Mouse (Mus musculus): ENCODE measurements at regions not wholly inside any gene's neighbourhood (a gene's known extent, or its start where the extent isn't known, plus 50 kb on each side); places are given as distances from the start of the nearest gene placed in this dataset.

GRCm38 (mm10) chr5:75826283-75827098, 151.8 kb downstream of the Kdr start:
- DNase-seq = peak; percentile 28

- DNase-seq = no peak
Observed at GRCm38 (mm10) chr5:75825576-75825975, 152.7 kb downstream of the Kdr start.

- no peak for DNase-seq
Observed at GRCm38 (mm10) chr5:75824660-75825059, 153.6 kb downstream of the Kdr start.

- DNase-seq = no peak
Observed at GRCm38 (mm10) chr5:75823646-75824045, 154.6 kb downstream of the Kdr start.

GRCm38 (mm10) chr5:75817396-75817795, 160.9 kb downstream of the Kdr start:
- DNase-seq = no peak

GRCm38 (mm10) chr5:75814393-75814984, 163.8 kb downstream of the Kdr start:
- peak; percentile 41 for DNase-seq

GRCm38 (mm10) chr5:75812686-75813085, 165.6 kb downstream of the Kdr start:
- no peak for DNase-seq

GRCm38 (mm10) chr5:75808551-75809332, 169.5 kb downstream of the Kdr start:
- DNase-seq = peak; percentile 11

GRCm38 (mm10) chr5:75805011-75805410, 173.2 kb downstream of the Kdr start:
- DNase-seq = no peak

GRCm38 (mm10) chr5:75804340-75804739, 173.9 kb downstream of the Kdr start:
- no peak for DNase-seq

- DNase-seq = no peak
Observed at GRCm38 (mm10) chr5:75803012-75803411, 175.2 kb downstream of the Kdr start.

- no peak for DNase-seq
Observed at GRCm38 (mm10) chr5:75800040-75800989, 177.9 kb downstream of the Kdr start.

GRCm38 (mm10) chr5:75799627-75800026, 178.6 kb downstream of the Kdr start:
- DNase-seq = no peak

GRCm38 (mm10) chr5:75793184-75793583, 185.1 kb downstream of the Kdr start:
- DNase-seq = no peak

- DNase-seq = no peak
Observed at GRCm38 (mm10) chr5:75791738-75792137, 186.5 kb downstream of the Kdr start.

- no peak for DNase-seq
Observed at GRCm38 (mm10) chr5:75788087-75788486, 190.2 kb downstream of the Kdr start.

- no peak for DNase-seq
Observed at GRCm38 (mm10) chr5:75786196-75786595, 192.1 kb downstream of the Kdr start.

GRCm38 (mm10) chr5:75784998-75785593, 193.2 kb downstream of the Kdr start:
- no peak for DNase-seq

GRCm38 (mm10) chr5:75770592-75770991, 195.9 kb downstream of the Kit start:
- DNase-seq = no peak

GRCm38 (mm10) chr5:75767213-75767612, 192.5 kb downstream of the Kit start:
- DNase-seq = no peak

GRCm38 (mm10) chr5:75762374-75762773, 187.7 kb downstream of the Kit start:
- DNase-seq = no peak
